Mouse (Mus musculus): ENCODE measurements around the gene Gm20388. TPM values are rescaled to one million over a fixed set of nuclear protein-coding genes. Genes with fewer than 3 reads are reported as not detected.

The Gm20388 gene
- polyA plus RNA-seq, 1 experiment from 2014 or later: not detected

GRCm38 (mm10) chr8:120567731-120568130 lies 657.1 kb downstream of the Gm20388 start:
- Histone ChIP-seq H3K4me3 (no peak overlapping the region), H3K4me1 (peaks cover 55% of the 10 kb centered on the region), H3K9ac (no peak overlapping the region), H3K9me3 (no peaks in the 10 kb centered on the region), H3K4me2 (no peak overlapping the region), H3K27me3 (replicated peaks) (no peaks in the 10 kb centered on the region), H3K27ac (replicated peaks) (no peak overlapping the region), H3K36me3 (peaks cover 77% of the 10 kb centered on the region)
- 94% methylated on average over 17 of the region's 17 CpGs for WGBS
- no peak for ATAC-seq (ENCODE audit: extremely low read depth, insufficient number of reproducible peaks, low FRiP score, low TSS enrichment)

- Histone ChIP-seq H3K4me2 (no peak overlapping the region), H3K36me3 (peaks cover 80% of the 10 kb centered on the region), H3K9me3 (no peaks in the 10 kb centered on the region), H3K4me1 (peaks cover 50% of the 10 kb centered on the region), H3K4me3 (no peak overlapping the region), H3K9ac (no peak overlapping the region), H3K27ac (replicated peaks) (no peak overlapping the region), H3K27me3 (replicated peaks) (no peaks in the 10 kb centered on the region)
- ATAC-seq (ENCODE audit: extremely low read depth, insufficient number of reproducible peaks, low FRiP score, low TSS enrichment): no peak
- whole genome bisulfite sequencing: 92% methylated on average over 37 of the region's 37 CpGs
Measured at GRCm38 (mm10) chr8:120568164-120568798, 657.6 kb downstream of the Gm20388 start.

GRCm38 (mm10) chr8:120569123-120569522 lies 658.5 kb downstream of the Gm20388 start:
- H3K9ac ChIP-seq: no peak overlapping the region
- H3K4me2 ChIP-seq: no peak overlapping the region
- WGBS: 93% methylated on average over 17 of the region's 17 CpGs
- no peak overlapping the region for H3K4me3 ChIP-seq
- peaks cover 41% of the 10 kb centered on the region for H3K4me1 ChIP-seq
- H3K27me3 ChIP-seq (replicated peaks): no peaks in the 10 kb centered on the region
- peaks cover 88% of the 10 kb centered on the region for H3K36me3 ChIP-seq
- H3K27ac ChIP-seq (replicated peaks): no peak overlapping the region
- no peaks in the 10 kb centered on the region for H3K9me3 ChIP-seq
- ATAC-seq (ENCODE audit: extremely low read depth, insufficient number of reproducible peaks, low FRiP score, low TSS enrichment): no peak

DNA sequence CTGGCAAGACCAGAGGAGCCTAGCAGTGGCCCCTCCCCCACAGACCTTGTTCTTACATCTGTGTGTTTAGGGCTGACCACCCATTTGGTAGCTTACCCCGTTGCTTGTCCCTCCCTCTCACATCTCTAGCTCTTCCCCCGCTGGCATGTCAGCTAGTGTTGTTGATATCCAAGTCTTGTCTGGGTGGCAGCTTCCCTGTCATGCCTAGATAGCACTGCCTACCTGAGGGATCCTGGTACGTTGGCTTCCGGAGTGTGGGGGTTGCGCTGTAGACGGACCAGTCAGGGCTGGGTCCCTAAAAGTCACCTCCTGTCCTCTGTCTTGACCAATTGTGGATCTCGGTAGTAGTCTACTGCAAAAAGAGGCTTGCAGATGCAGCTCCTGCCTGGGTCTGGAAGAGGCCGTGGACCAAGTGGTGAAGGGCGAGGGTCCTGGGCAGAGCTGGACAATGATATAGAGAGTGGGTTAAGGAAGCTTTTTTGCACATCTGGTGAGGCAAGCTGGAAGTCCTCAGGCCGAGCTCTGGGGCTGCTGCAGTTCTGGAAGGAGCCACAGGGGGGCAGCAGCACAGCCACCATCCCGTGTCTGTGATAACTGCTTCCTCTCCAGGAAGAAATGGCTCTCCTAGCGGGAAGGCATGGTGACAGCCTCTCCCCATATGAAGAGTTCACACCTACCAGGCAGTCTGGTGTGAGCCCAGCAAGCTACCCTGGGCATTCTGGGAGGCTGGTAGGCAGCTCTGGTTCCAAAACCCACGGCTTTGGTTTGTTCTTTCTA lies 659.5 kb downstream of the Gm20388 start:
- Histone ChIP-seq H3K27ac (replicated peaks) (no peak overlapping the region; the same call in 1 of the 2 replicates), H3K9ac (peak overlapping the region; percentile 33; the same call in 1 of the 2 replicates)
- 47% methylated on average over 13 of the region's 13 CpGs for WGBS

GRCm38 (mm10) chr8:120571561-120571960 lies 660.9 kb downstream of the Gm20388 start:
- Histone ChIP-seq H3K4me2 (no peak overlapping the region), H3K4me1 (peaks cover 37% of the 10 kb centered on the region), H3K36me3 (peaks cover 98% of the 10 kb centered on the region), H3K9ac (no peak overlapping the region), H3K27me3 (replicated peaks) (no peaks in the 10 kb centered on the region), H3K9me3 (no peaks in the 10 kb centered on the region), H3K27ac (replicated peaks) (no peak overlapping the region), H3K4me3 (no peak overlapping the region)
- WGBS: 76% methylated on average over 8 of the region's 8 CpGs
- ATAC-seq (ENCODE audit: extremely low read depth, insufficient number of reproducible peaks, low FRiP score, low TSS enrichment): no peak

More for the DNA sequence above, 659.5 kb downstream of the Gm20388 start:
- Histone ChIP-seq H3K27me3 (replicated peaks) (no peaks in the 10 kb centered on the region), H3K9me3 (no peaks in the 10 kb centered on the region), H3K36me3 (peaks cover 93% of the 10 kb centered on the region), H3K4me2 (no peak overlapping the region), H3K4me3 (no peak overlapping the region), H3K4me1 (peaks cover 38% of the 10 kb centered on the region)
- no peak for ATAC-seq (ENCODE audit: extremely low read depth, insufficient number of reproducible peaks, low FRiP score, low TSS enrichment)

GRCm38 (mm10) chr8:120572534-120572933 lies 661.9 kb downstream of the Gm20388 start:
- Histone ChIP-seq H3K4me3 (no peak overlapping the region), H3K4me1 (peaks cover 34% of the 10 kb centered on the region), H3K27me3 (replicated peaks) (no peaks in the 10 kb centered on the region), H3K4me2 (no peak overlapping the region), H3K9ac (no peak overlapping the region), H3K9me3 (no peaks in the 10 kb centered on the region), H3K27ac (replicated peaks) (no peak overlapping the region), H3K36me3 (peaks cover 98% of the 10 kb centered on the region)
- WGBS: 80% methylated on average over 21 of the region's 21 CpGs
- no peak for ATAC-seq (ENCODE audit: extremely low read depth, insufficient number of reproducible peaks, low FRiP score, low TSS enrichment)

GRCm38 (mm10) chr8:120573866-120574265 lies 663.2 kb downstream of the Gm20388 start:
- no peaks in the 10 kb centered on the region for H3K9me3 ChIP-seq
- no peak for ATAC-seq (ENCODE audit: extremely low read depth, insufficient number of reproducible peaks, low FRiP score, low TSS enrichment)
- H3K4me2 ChIP-seq: no peak overlapping the region
- H3K36me3 ChIP-seq: peaks cover 98% of the 10 kb centered on the region
- H3K27ac ChIP-seq (replicated peaks): no peak overlapping the region
- H3K9ac ChIP-seq: no peak overlapping the region
- peaks cover 34% of the 10 kb centered on the region for H3K4me1 ChIP-seq
- WGBS: 84% methylated on average over 11 of the region's 11 CpGs
- H3K4me3 ChIP-seq: no peak overlapping the region
- no peaks in the 10 kb centered on the region for H3K27me3 ChIP-seq (replicated peaks)

DNA sequence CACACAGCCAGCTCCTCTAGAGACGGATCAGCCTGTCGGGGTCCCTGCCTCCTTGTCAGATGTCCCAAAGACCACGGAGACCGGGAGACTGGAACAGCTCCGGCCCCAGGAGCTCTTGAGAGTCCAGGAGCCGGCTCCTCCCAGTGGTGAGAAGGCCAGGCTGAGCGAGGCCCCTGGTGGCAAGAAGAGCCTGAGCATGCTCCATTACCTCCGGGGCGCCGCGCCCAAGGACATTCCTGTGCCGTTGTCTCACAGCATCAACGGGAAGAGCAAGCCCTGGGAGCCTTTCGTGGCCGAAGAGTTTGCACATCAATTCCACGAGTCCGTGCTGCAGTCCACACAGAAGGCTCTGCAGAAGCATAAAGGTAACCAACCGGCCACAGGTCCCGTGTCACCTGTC lies 664.3 kb downstream of the Gm20388 start:
- H3K27ac ChIP-seq (replicated peaks): no peak overlapping the region
- no peak overlapping the region for H3K4me2 ChIP-seq
- peaks cover 27% of the 10 kb centered on the region for H3K4me1 ChIP-seq
- H3K27me3 ChIP-seq (replicated peaks): no peaks in the 10 kb centered on the region
- peak overlapping the region; percentile 17 for H3K9ac ChIP-seq
- ATAC-seq (ENCODE audit: extremely low read depth, insufficient number of reproducible peaks, low FRiP score, low TSS enrichment): no peak
- H3K36me3 ChIP-seq: peaks cover 98% of the 10 kb centered on the region
- 59% methylated on average over 19 of the region's 19 CpGs for WGBS
- no peaks in the 10 kb centered on the region for H3K9me3 ChIP-seq
- no peak overlapping the region for H3K4me3 ChIP-seq

GRCm38 (mm10) chr8:120575801-120576200 lies 665.2 kb downstream of the Gm20388 start:
- Histone ChIP-seq H3K4me3 (no peak overlapping the region), H3K27me3 (replicated peaks) (no peaks in the 10 kb centered on the region), H3K4me1 (peaks cover 20% of the 10 kb centered on the region), H3K4me2 (no peak overlapping the region), H3K9me3 (no peaks in the 10 kb centered on the region), H3K9ac (no peak overlapping the region), H3K27ac (replicated peaks) (no peak overlapping the region), H3K36me3 (peaks cover 100% of the 10 kb centered on the region)
- ATAC-seq (ENCODE audit: extremely low read depth, insufficient number of reproducible peaks, low FRiP score, low TSS enrichment): no peak
- WGBS: 56% methylated on average over 9 of the region's 9 CpGs

DNA sequence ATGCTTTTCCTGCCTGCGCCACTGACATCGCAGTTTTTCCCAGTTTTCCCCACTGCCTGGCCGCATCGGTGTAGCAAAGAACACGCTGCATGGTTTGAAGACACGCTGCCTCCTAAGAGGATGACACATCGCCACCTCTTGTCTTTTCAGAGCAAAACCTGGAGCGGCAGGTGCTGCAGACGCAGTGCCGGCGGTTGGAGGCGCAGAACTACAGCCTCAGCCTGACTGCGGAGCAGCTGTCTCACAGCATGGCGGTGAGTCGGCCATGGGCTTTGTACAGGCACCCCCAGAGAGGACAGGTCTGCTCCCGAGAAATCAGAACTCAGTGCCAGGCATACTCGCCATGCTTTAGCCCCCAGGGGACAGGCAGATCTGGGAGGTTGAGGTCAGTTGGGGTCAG lies 667.2 kb downstream of the Gm20388 start:
- Histone ChIP-seq H3K36me3 (peaks cover 100% of the 10 kb centered on the region), H3K4me1 (peaks cover 24% of the 10 kb centered on the region), H3K4me2 (no peak overlapping the region), H3K27ac (replicated peaks) (no peak overlapping the region), H3K4me3 (no peak overlapping the region), H3K9me3 (no peaks in the 10 kb centered on the region), H3K9ac (no peak overlapping the region), H3K27me3 (replicated peaks) (no peaks in the 10 kb centered on the region)
- WGBS: 91% methylated on average over 17 of the region's 17 CpGs
- no peak for ATAC-seq (ENCODE audit: extremely low read depth, insufficient number of reproducible peaks, low FRiP score, low TSS enrichment)

- H3K27me3 ChIP-seq (replicated peaks): no peaks in the 10 kb centered on the region
- no peak overlapping the region for H3K4me2 ChIP-seq
- no peak overlapping the region for H3K4me3 ChIP-seq
- 78% methylated on average over 8 of the region's 8 CpGs for WGBS
- peaks cover 18% of the 10 kb centered on the region for H3K4me1 ChIP-seq
- H3K9me3 ChIP-seq: no peaks in the 10 kb centered on the region
- no peak overlapping the region for H3K27ac ChIP-seq (replicated peaks)
- no peak for ATAC-seq (ENCODE audit: extremely low read depth, insufficient number of reproducible peaks, low FRiP score, low TSS enrichment)
- H3K36me3 ChIP-seq: peaks cover 93% of the 10 kb centered on the region
- no peak overlapping the region for H3K9ac ChIP-seq
Measured at GRCm38 (mm10) chr8:120580336-120581000, 669.8 kb downstream of the Gm20388 start.

All from heart, embryonic 13.5 days (tissue).